Mouse (Mus musculus) heart, adult 2 months (tissue): ENCODE measurements at regions not wholly inside any gene's neighbourhood (a gene's known extent, or its start where the extent isn't known, plus 50 kb on each side); places are given as distances from the start of the nearest gene placed in this dataset.

ENCODE experiments used
- CTCF ChIP-seq: fragments of 200-600 bp; IDR thresholded peaks from 2 replicates; pipeline ENCODE4 v1.8.1; 2022; ENCODE audit warnings: antibody characterized with exemption, mild to moderate bottlenecking, moderate library complexity
- EP300 ChIP-seq: fragments of 200-500 bp; IDR thresholded peaks from 2 replicates; pipeline ENCODE4 v1.6.1; 2011; ENCODE audit warnings: low read depth, low read length, control low read depth; ENCODE audit not compliant: insufficient read depth
- POLR2A ChIP-seq: fragments of 200-500 bp; IDR thresholded peaks from 2 replicates; pipeline ENCODE4 v1.6.1; 2011; ENCODE audit warnings: mild to moderate bottlenecking, low read depth, low read length, control low read depth; ENCODE audit not compliant: insufficient read depth

DNA sequence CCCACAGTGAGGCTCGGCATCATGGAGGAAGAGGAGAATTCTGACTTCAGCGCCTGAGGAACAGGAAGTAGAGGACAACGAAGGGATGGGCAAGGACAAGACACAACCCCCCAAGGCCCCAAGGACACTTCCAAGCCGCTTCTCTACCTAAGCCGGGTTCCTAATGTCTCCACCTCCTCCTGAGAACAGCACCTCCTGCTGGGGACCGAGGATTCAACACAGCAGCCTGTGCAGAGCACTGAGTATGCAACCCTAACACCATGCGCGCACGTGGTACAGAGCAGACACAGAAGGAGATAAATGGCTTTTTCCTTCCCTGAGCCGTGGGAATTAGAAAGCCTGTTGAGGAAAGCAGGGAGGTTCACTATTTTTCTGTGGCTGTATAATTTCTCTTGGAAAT lies 64.2 kb upstream of the Xcl1 start:
- TF ChIP-seq CTCF, result peak; percentile 38
- no peak for TF ChIP-seq POLR2A
- no peak for TF ChIP-seq EP300
